Mouse (Mus musculus): ENCODE measurements around the gene Cd177. TPM values are rescaled to one million over a fixed set of nuclear protein-coding genes. Genes with fewer than 3 reads are reported as not detected.
"Not testable (repeated sequence)": the region's sequence is repeated elsewhere in the genome, so short reads cannot be mapped to it uniquely, and the experiment has no call there.

Gene Cd177
- polyA plus RNA-seq (2014; fragmentation: Nextera tagmentation; extraction: Ambion mirVana) = not detected in 2 replicates

GRCm38 (mm10) chr7:24760211-24760610 lies at the start of gene Cd177:
Cd177 (minus strand) TSS chr7:24760311.
- Histone ChIP-seq H3K36me3 (ENCODE audit: control insufficient read depth, insufficient read depth, low read length) (no peaks in the 10 kb centered on the region), H3K9me3 (ENCODE audit: control insufficient read depth, low read length) (no peaks in the 10 kb centered on the region), H3K9ac (ENCODE audit: low read length) (no peak within 1 kb of the TSS), H3K4me3 (ENCODE audit: low read depth, low read length) (no peak within 1 kb of the TSS), H3K27me3 (ENCODE audit: control insufficient read depth, insufficient read depth, low read length) (no peaks in the 10 kb centered on the region), H3K4me1 (ENCODE audit: control insufficient read depth, insufficient read depth, low read length) (no peaks in the 10 kb centered on the region), H3K27ac (ENCODE audit: low read depth, low read length) (no peak within 1 kb of the TSS), H3K4me2 (no peak within 1 kb of the TSS)
- ATAC-seq (ENCODE audit: low FRiP score) = no peak
- DNase-seq (ENCODE audit: low spot score, missing footprints) = no peak
- 72% methylated on average over 6 of the region's 6 CpGs for WGBS

GRCm38 (mm10) chr7:24809041-24809440 lies 48.9 kb upstream of the Cd177 start:
- 40% methylated on average over 2 of the region's 2 CpGs for WGBS
- ATAC-seq (ENCODE audit: low FRiP score) (no peak), DNase-seq (ENCODE audit: low spot score, missing footprints) (no peak)
- no peak overlapping the region for H3K9ac ChIP-seq (ENCODE audit: low read length)
- H3K9me3 ChIP-seq (ENCODE audit: control insufficient read depth, low read length) = no peaks in the 10 kb centered on the region
- no peak overlapping the region for H3K4me2 ChIP-seq
- H3K27ac ChIP-seq (ENCODE audit: low read depth, low read length) = no peak overlapping the region
- no peaks in the 10 kb centered on the region for H3K4me1 ChIP-seq (ENCODE audit: control insufficient read depth, insufficient read depth, low read length)
- no peaks in the 10 kb centered on the region for H3K27me3 ChIP-seq (ENCODE audit: control insufficient read depth, insufficient read depth, low read length)
- no peaks in the 10 kb centered on the region for H3K36me3 ChIP-seq (ENCODE audit: control insufficient read depth, insufficient read depth, low read length)
- no peak overlapping the region for H3K4me3 ChIP-seq (ENCODE audit: low read depth, low read length)

- Histone ChIP-seq H3K4me3 (ENCODE audit: low read depth, low read length) (no peak overlapping the region), H3K27me3 (ENCODE audit: control insufficient read depth, insufficient read depth, low read length) (no peaks in the 10 kb centered on the region), H3K36me3 (ENCODE audit: control insufficient read depth, insufficient read depth, low read length) (no peaks in the 10 kb centered on the region), H3K4me1 (ENCODE audit: control insufficient read depth, insufficient read depth, low read length) (no peaks in the 10 kb centered on the region), H3K4me2 (no peak overlapping the region), H3K9ac (ENCODE audit: low read length) (no peak overlapping the region), H3K9me3 (ENCODE audit: control insufficient read depth, low read length) (no peaks in the 10 kb centered on the region), H3K27ac (ENCODE audit: low read depth, low read length) (no peak overlapping the region)
- ATAC-seq (ENCODE audit: low FRiP score) (no peak), DNase-seq (ENCODE audit: low spot score, missing footprints) (no peak)
- WGBS = 68% methylated on average over 6 of the region's 6 CpGs
Measured at GRCm38 (mm10) chr7:24804826-24805225, 44.7 kb upstream of the Cd177 start.

- Histone ChIP-seq H3K4me3 (ENCODE audit: low read depth, low read length) (no peak overlapping the region), H3K9me3 (ENCODE audit: control insufficient read depth, low read length) (no peaks in the 10 kb centered on the region), H3K4me1 (ENCODE audit: control insufficient read depth, insufficient read depth, low read length) (no peaks in the 10 kb centered on the region), H3K36me3 (ENCODE audit: control insufficient read depth, insufficient read depth, low read length) (no peaks in the 10 kb centered on the region), H3K9ac (ENCODE audit: low read length) (no peak overlapping the region), H3K4me2 (no peak overlapping the region), H3K27ac (ENCODE audit: low read depth, low read length) (no peak overlapping the region), H3K27me3 (ENCODE audit: control insufficient read depth, insufficient read depth, low read length) (no peaks in the 10 kb centered on the region)
- 80% methylated on average over 7 of the region's 7 CpGs for WGBS
- ATAC-seq (ENCODE audit: low FRiP score) = no peak
- DNase-seq (ENCODE audit: low spot score, missing footprints) = no peak
Measured at GRCm38 (mm10) chr7:24802149-24802767, 42.1 kb upstream of the Cd177 start.

- no peak overlapping the region for H3K27ac ChIP-seq (ENCODE audit: low read depth, low read length)
- H3K27me3 ChIP-seq (ENCODE audit: control insufficient read depth, insufficient read depth, low read length) = no peaks in the 10 kb centered on the region
- no peak overlapping the region for H3K4me3 ChIP-seq (ENCODE audit: low read depth, low read length)
- DNase-seq (ENCODE audit: low spot score, missing footprints) = no peak
- no peak for ATAC-seq (ENCODE audit: low FRiP score)
- H3K4me2 ChIP-seq = no peak overlapping the region
- H3K4me1 ChIP-seq (ENCODE audit: control insufficient read depth, insufficient read depth, low read length) = no peaks in the 10 kb centered on the region
- H3K9me3 ChIP-seq (ENCODE audit: control insufficient read depth, low read length) = no peaks in the 10 kb centered on the region; the same call in 1 of the 2 replicates
- H3K9ac ChIP-seq (ENCODE audit: low read length) = no peak overlapping the region
- H3K36me3 ChIP-seq (ENCODE audit: control insufficient read depth, insufficient read depth, low read length) = no peaks in the 10 kb centered on the region
- 93% methylated on average over 1 of the region's 1 CpGs for WGBS
Measured at GRCm38 (mm10) chr7:24797918-24798317, 37.8 kb upstream of the Cd177 start.

- H3K27me3 ChIP-seq (ENCODE audit: control insufficient read depth, insufficient read depth, low read length); H3K9ac ChIP-seq (ENCODE audit: low read length); H3K27ac ChIP-seq (ENCODE audit: low read depth, low read length); ATAC-seq (ENCODE audit: low FRiP score); H3K4me2 ChIP-seq; H3K36me3 ChIP-seq (ENCODE audit: control insufficient read depth, insufficient read depth, low read length); H3K4me1 ChIP-seq (ENCODE audit: control insufficient read depth, insufficient read depth, low read length); H3K4me3 ChIP-seq (ENCODE audit: low read depth, low read length); DNase-seq (ENCODE audit: low spot score, missing footprints); H3K9me3 ChIP-seq (ENCODE audit: control insufficient read depth, low read length): not testable (repeated sequence)
- WGBS = 58% methylated on average over 4 of the region's 4 CpGs
Measured at GRCm38 (mm10) chr7:24776918-24777317, 16.8 kb upstream of the Cd177 start, which contains the start of gene Ceacam10. Ceacam10 (plus strand) TSS chr7:24777206.

- ATAC-seq (ENCODE audit: low FRiP score) (no peak), DNase-seq (ENCODE audit: low spot score, missing footprints) (no peak)
- WGBS = 71% methylated on average over 2 of the region's 2 CpGs
- H3K36me3 ChIP-seq (ENCODE audit: control insufficient read depth, insufficient read depth, low read length) = no peaks in the 10 kb centered on the region
- no peaks in the 10 kb centered on the region for H3K4me1 ChIP-seq (ENCODE audit: control insufficient read depth, insufficient read depth, low read length)
- H3K4me3 ChIP-seq (ENCODE audit: low read depth, low read length) = no peak overlapping the region
- no peaks in the 10 kb centered on the region for H3K9me3 ChIP-seq (ENCODE audit: control insufficient read depth, low read length)
- H3K4me2 ChIP-seq = no peak overlapping the region
- H3K27ac ChIP-seq (ENCODE audit: low read depth, low read length) = no peak overlapping the region
- no peaks in the 10 kb centered on the region for H3K27me3 ChIP-seq (ENCODE audit: control insufficient read depth, insufficient read depth, low read length)
- no peak overlapping the region for H3K9ac ChIP-seq (ENCODE audit: low read length)
Measured at GRCm38 (mm10) chr7:24776145-24776544, 16.0 kb upstream of the Cd177 start.

GRCm38 (mm10) chr7:24773942-24774535 lies 13.9 kb upstream of the Cd177 start:
- DNase-seq (ENCODE audit: low spot score, missing footprints) (no peak), ATAC-seq (ENCODE audit: low FRiP score) (no peak)
- H3K9me3 ChIP-seq (ENCODE audit: control insufficient read depth, low read length) = no peaks in the 10 kb centered on the region
- H3K4me1 ChIP-seq (ENCODE audit: control insufficient read depth, insufficient read depth, low read length) = no peaks in the 10 kb centered on the region
- H3K27ac ChIP-seq (ENCODE audit: low read depth, low read length) = no peak overlapping the region
- WGBS = 65% methylated on average over 3 of the region's 3 CpGs
- H3K9ac ChIP-seq (ENCODE audit: low read length) = no peak overlapping the region
- H3K27me3 ChIP-seq (ENCODE audit: control insufficient read depth, insufficient read depth, low read length) = no peaks in the 10 kb centered on the region
- no peaks in the 10 kb centered on the region for H3K36me3 ChIP-seq (ENCODE audit: control insufficient read depth, insufficient read depth, low read length)
- no peak overlapping the region for H3K4me2 ChIP-seq
- H3K4me3 ChIP-seq (ENCODE audit: low read depth, low read length) = no peak overlapping the region

- H3K36me3 ChIP-seq (ENCODE audit: control insufficient read depth, insufficient read depth, low read length) = no peaks in the 10 kb centered on the region
- no peaks in the 10 kb centered on the region for H3K27me3 ChIP-seq (ENCODE audit: control insufficient read depth, insufficient read depth, low read length)
- ATAC-seq (ENCODE audit: low FRiP score) (no peak), DNase-seq (ENCODE audit: low spot score, missing footprints) (no peak)
- H3K4me2 ChIP-seq = no peak overlapping the region
- no peak overlapping the region for H3K27ac ChIP-seq (ENCODE audit: low read depth, low read length)
- H3K9me3 ChIP-seq (ENCODE audit: control insufficient read depth, low read length) = no peaks in the 10 kb centered on the region
- no peak overlapping the region for H3K4me3 ChIP-seq (ENCODE audit: low read depth, low read length)
- H3K4me1 ChIP-seq (ENCODE audit: control insufficient read depth, insufficient read depth, low read length) = no peaks in the 10 kb centered on the region
- H3K9ac ChIP-seq (ENCODE audit: low read length) = no peak overlapping the region
Measured at GRCm38 (mm10) chr7:24771361-24771760, 11.2 kb upstream of the Cd177 start.
